Mouse (Mus musculus) ES-E14 (cell line): ENCODE data around the gene Adh1.

Experiments
- CHD2 ChIP-seq: IDR thresholded peaks from 2 replicates; pipeline ENCODE4 v1.6.1; 2014; ENCODE audit warnings: mild to moderate bottlenecking, low read depth, low read length, inconsistent platforms
- MAFK ChIP-seq: IDR thresholded peaks from 2 replicates; pipeline ENCODE4 v1.6.1; 2014; ENCODE audit warnings: mild to moderate bottlenecking, low read depth, low read length, inconsistent platforms; ENCODE audit not compliant: insufficient read depth
- ZC3H11A ChIP-seq: IDR thresholded peaks from 2 replicates; pipeline ENCODE4 v1.6.1; 2012; ENCODE audit warnings: low read depth, mild to moderate bottlenecking, inconsistent platforms, low read length, borderline replicate concordance

DNA sequence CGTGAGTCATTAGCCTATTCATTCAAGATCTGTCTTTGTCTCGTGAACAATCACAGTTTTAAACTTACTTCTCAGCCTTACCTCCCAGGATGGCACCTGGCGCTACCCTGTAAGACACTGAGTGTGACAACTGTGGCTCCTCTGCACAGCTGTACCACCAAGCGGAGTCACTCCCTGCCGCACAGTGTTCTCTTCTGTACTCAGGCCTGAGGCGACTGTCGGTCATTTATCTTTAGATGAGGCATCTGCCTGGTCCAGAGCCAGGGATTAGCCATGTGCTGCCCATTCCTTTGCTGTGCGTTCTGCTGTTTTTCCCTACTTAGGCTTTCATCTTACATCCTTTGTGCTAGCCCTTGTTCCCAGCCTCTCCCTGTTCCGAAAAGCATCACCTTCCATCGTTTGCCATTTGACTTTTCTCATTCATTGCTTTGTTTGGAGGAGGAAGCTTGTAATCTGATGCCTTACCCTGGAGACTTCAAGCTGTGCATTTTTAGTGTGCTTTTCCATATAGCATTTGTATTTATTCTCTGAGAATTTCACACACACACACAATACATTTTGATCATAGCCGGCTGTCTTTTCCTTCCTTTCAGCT lies 45.3 kb upstream of the Adh1 start:
- TF ChIP-seq MAFK (no peak), ZC3H11A (no peak), CHD2 (no peak)
